Comparison of ENCODE assay signal across 12 mouse cellular contexts in the genomic region with DNA sequence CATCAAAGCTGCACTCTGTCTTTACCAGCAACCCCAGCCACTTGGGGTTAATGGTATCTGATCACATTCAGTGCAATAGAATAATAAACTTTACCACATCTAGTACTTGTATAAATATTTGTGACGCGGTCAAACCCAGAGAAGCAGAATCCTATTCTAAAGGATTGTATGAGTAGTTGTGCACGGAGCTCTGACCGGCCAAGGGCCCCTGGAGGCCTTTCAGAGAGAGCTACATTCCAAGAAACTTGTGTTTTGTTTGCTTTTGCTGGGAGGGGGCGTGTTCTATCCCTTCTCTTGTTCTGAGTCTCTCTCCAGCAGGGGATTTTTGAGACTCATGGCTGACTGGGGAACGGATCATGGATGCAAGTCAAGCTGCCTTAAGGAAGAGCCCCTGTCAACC. TPM values are rescaled to one million over a fixed set of nuclear protein-coding genes. Genes with fewer than 3 reads are reported as not detected.
A peak's percentile ranks its signal among the peaks of the same experiment; 100 is the strongest.
DNase-seq lines count a peak whose midpoint lies in the region; ATAC-seq and TF ChIP-seq lines count a peak whose summit lies in the region.
"Not testable (repeated sequence)": the region's sequence is repeated elsewhere in the genome, so short reads cannot be mapped to it uniquely, and the experiment has no call there.
"Had no signal": no experiment of that assay in that cellular context is flagged by ENCODE, and none has a peak within 500 bp of the region (broad histone marks: within the 10 kb centered on the region; RNA-seq: fewer than 3 reads in every experiment).

No protein-coding gene starts in this region.

- H3K4me2 ChIP-seq in limb, embryonic 14.5 days (replicated peaks; ENCODE audit: low read depth, low read length, severe bottlenecking); lung, embryonic 14.5 days; lung, embryonic 16.5 days (ENCODE audit: low read depth, low read length); lung, postnatal 0 days (replicated peaks; ENCODE audit: low read depth, low read length); stomach, embryonic 16.5 days (ENCODE audit: low read depth, low read length); stomach, postnatal 0 days (replicated peaks; ENCODE audit: low read depth): not testable (repeated sequence)

- not testable (repeated sequence) for DNase-seq in limb, embryonic 14.5 days (ENCODE audit: low spot score); lung, embryonic 14.5 days; lung, postnatal 0 days (ENCODE audit: low spot score); stomach, postnatal 0 days (ENCODE audit: low spot score)

- not testable (repeated sequence) for TF ChIP-seq EP300 in lung, postnatal 0 days (IDR thresholded peaks at IDR 0.05); stomach, postnatal 0 days (optimal IDR thresholded peaks at IDR 0.05)

- ATAC-seq in limb, embryonic 14.5 days (ENCODE audit: low FRiP score, low read depth), result peak; percentile 26; the same call in 1 of the 2 replicates
- peak; percentile 52; the same call in 1 of the 2 replicates for ATAC-seq in lung, embryonic 14.5 days (ENCODE audit: insufficient read depth)
- peak; percentile 66; the same call in 1 of the 2 replicates for ATAC-seq in lung, embryonic 16.5 days (ENCODE audit: low read depth)
- peak; percentile 33; the same call in 1 of the 2 replicates for ATAC-seq in lung, postnatal 0 days
- ATAC-seq in stomach, embryonic 16.5 days (ENCODE audit: insufficient read depth, low FRiP score), result peak; percentile 47; the same call in 1 of the 2 replicates
- ATAC-seq in stomach, postnatal 0 days (ENCODE audit: low FRiP score, low TSS enrichment), result peak; percentile 65

- H3K4me3 ChIP-seq in limb, embryonic 14.5 days (replicated peaks; ENCODE audit: low read length); lung, embryonic 14.5 days (ENCODE audit: low read depth, low read length); lung, embryonic 16.5 days (ENCODE audit: low read length); lung, postnatal 0 days (ENCODE audit: low read depth, low read length); stomach, embryonic 16.5 days (replicated peaks; ENCODE audit: low read length); stomach, postnatal 0 days (ENCODE audit: low read depth, low read length): not testable (repeated sequence)

- H3K4me1 ChIP-seq in limb, embryonic 14.5 days (ENCODE audit: control insufficient read depth, insufficient read depth, low read length); lung, embryonic 14.5 days (ENCODE audit: insufficient read depth); lung, embryonic 16.5 days (replicated peaks; ENCODE audit: control insufficient read depth, insufficient read depth, low read length); lung, postnatal 0 days (ENCODE audit: insufficient read depth, low read depth, low read length); stomach, embryonic 16.5 days (ENCODE audit: control insufficient read depth, insufficient read depth, low read length); stomach, postnatal 0 days (replicated peaks; ENCODE audit: control insufficient read depth, insufficient read depth): not testable (repeated sequence)

- H3K9me3 ChIP-seq in limb, embryonic 14.5 days (ENCODE audit: control insufficient read depth, low read length); lung, embryonic 14.5 days (ENCODE audit: low read depth, low read length); lung, embryonic 16.5 days (ENCODE audit: control insufficient read depth, low read length); lung, postnatal 0 days (ENCODE audit: low read length); stomach, embryonic 16.5 days (replicated peaks; ENCODE audit: control insufficient read depth, low read length); stomach, postnatal 0 days (ENCODE audit: control insufficient read depth, low read length): not testable (repeated sequence)

- TF ChIP-seq POLR2A in limb, embryonic 14.5 days (IDR thresholded peaks at IDR 0.05; ENCODE audit: borderline replicate concordance, extremely low read depth, insufficient read depth, insufficient read length), result not testable (repeated sequence)

- not testable (repeated sequence) for TF ChIP-seq CTCF in lung, embryonic 14.5 days (IDR thresholded peaks at IDR 0.05; ENCODE audit: low read depth); lung, postnatal 0 days (IDR thresholded peaks at IDR 0.05); stomach, postnatal 0 days (IDR thresholded peaks at IDR 0.05; ENCODE audit: low read depth)

- not testable (repeated sequence) for H3K27me3 ChIP-seq in limb, embryonic 14.5 days (ENCODE audit: control insufficient read depth, insufficient read depth, low read length); lung, embryonic 14.5 days (ENCODE audit: insufficient read depth, low read length); lung, embryonic 16.5 days (ENCODE audit: control insufficient read depth, insufficient read depth, low read depth, low read length); lung, postnatal 0 days (replicated peaks; ENCODE audit: insufficient read depth, low read length); stomach, embryonic 16.5 days (ENCODE audit: control insufficient read depth, insufficient read depth, low read length); stomach, postnatal 0 days (ENCODE audit: control insufficient read depth, insufficient read depth, low read length)

- H3K27ac ChIP-seq in limb, embryonic 14.5 days (replicated peaks; ENCODE audit: low read depth, low read length); lung, embryonic 14.5 days (ENCODE audit: low read depth); lung, embryonic 16.5 days (ENCODE audit: low read length); lung, postnatal 0 days (ENCODE audit: low read length); stomach, embryonic 16.5 days (ENCODE audit: low read length); stomach, postnatal 0 days (replicated peaks): not testable (repeated sequence)

- H3K36me3 ChIP-seq in limb, embryonic 14.5 days (ENCODE audit: control insufficient read depth, insufficient read depth, low read length); lung, embryonic 14.5 days (ENCODE audit: insufficient read depth); lung, embryonic 16.5 days (ENCODE audit: control insufficient read depth, insufficient read depth, low read length); lung, postnatal 0 days (ENCODE audit: insufficient read depth, low read length); stomach, embryonic 16.5 days (ENCODE audit: control insufficient read depth, insufficient read depth, low read length); stomach, postnatal 0 days (ENCODE audit: control insufficient read depth, insufficient read depth, low read length): not testable (repeated sequence)

- no CpG with 5 or more reads among the region's 6 CpGs for WGBS in limb, embryonic 14.5 days
- no CpG with 5 or more reads among the region's 6 CpGs for WGBS in lung, embryonic 14.5 days
- WGBS in lung, embryonic 16.5 days, result no CpG with 5 or more reads among the region's 6 CpGs
- WGBS in lung, postnatal 0 days, result no CpG with 5 or more reads among the region's 6 CpGs
- no CpG with 5 or more reads among the region's 6 CpGs for WGBS in stomach, embryonic 16.5 days
- WGBS in stomach, postnatal 0 days, result no CpG with 5 or more reads among the region's 6 CpGs

- H3K9ac ChIP-seq in limb, embryonic 14.5 days (ENCODE audit: low read depth, low read length, severe bottlenecking); lung, embryonic 14.5 days; lung, embryonic 16.5 days (ENCODE audit: low read length); lung, postnatal 0 days (replicated peaks; ENCODE audit: low read depth); stomach, embryonic 16.5 days (ENCODE audit: low read length); stomach, postnatal 0 days (ENCODE audit: low read length): not testable (repeated sequence)

RNA-seq across cellular contexts. Expression of gene Plac9b, which starts 7.3 kb away (rescaled TPM):
- polyA plus RNA-seq in limb, embryonic 14.5 days (2012; rRNA removed), result 17.3 and 19.9 TPM in 2 replicates
- 34.6 and 40.5 TPM in 2 replicates for polyA plus RNA-seq in limb, embryonic 14.5 days (2014; fragmentation: Nextera tagmentation; extraction: Ambion mirVana)
- 24.1 and 30.4 TPM in 2 replicates for polyA plus RNA-seq in lung, embryonic 14.5 days (2014; fragmentation: Nextera tagmentation; extraction: Ambion mirVana)
- 88.7 and 100 TPM in 2 replicates for polyA plus RNA-seq in lung, embryonic 16.5 days (2015; fragmentation: Nextera tagmentation; extraction: Ambion mirVana)
- 220 and 235 TPM in 2 replicates for polyA plus RNA-seq in lung, postnatal 0 days (2015; fragmentation: Nextera tagmentation; extraction: Ambion mirVana)
- polyA plus RNA-seq in stomach, embryonic 16.5 days (2015; fragmentation: Nextera tagmentation; extraction: Ambion mirVana), result 53.2 and 61.1 TPM in 2 replicates
- 97.2 and 127 TPM in 2 replicates for polyA plus RNA-seq in stomach, postnatal 0 days (2015; fragmentation: Nextera tagmentation; extraction: Ambion mirVana)
- polyA plus RNA-seq: activated CD4-positive, CD25-positive, alpha-beta regulatory T cell, adult 4 months; CD4-positive, CD25-positive, alpha-beta regulatory T cell, adult 4 months; G1E; Patski had no signal

RNA-seq across cellular contexts. Expression of gene Tmem254b, which starts 31.8 kb away (rescaled TPM):
- polyA plus RNA-seq in limb, embryonic 14.5 days (2012; rRNA removed), result 23.1 and 25.0 TPM in 2 replicates
- polyA plus RNA-seq in limb, embryonic 14.5 days (2014; fragmentation: Nextera tagmentation; extraction: Ambion mirVana), result 29.7 and 32.1 TPM in 2 replicates
- polyA plus RNA-seq in lung, embryonic 14.5 days (2014; fragmentation: Nextera tagmentation; extraction: Ambion mirVana), result 23.6 and 24.2 TPM in 2 replicates
- polyA plus RNA-seq in lung, embryonic 16.5 days (2015; fragmentation: Nextera tagmentation; extraction: Ambion mirVana), result 33.1 and 46.1 TPM in 2 replicates
- 40.4 and 42.0 TPM in 2 replicates for polyA plus RNA-seq in lung, postnatal 0 days (2015; fragmentation: Nextera tagmentation; extraction: Ambion mirVana)
- polyA plus RNA-seq in stomach, embryonic 16.5 days (2015; fragmentation: Nextera tagmentation; extraction: Ambion mirVana), result 51.4 and 77.4 TPM in 2 replicates
- 53.8 and 62.7 TPM in 2 replicates for polyA plus RNA-seq in stomach, postnatal 0 days (2015; fragmentation: Nextera tagmentation; extraction: Ambion mirVana)

RNA-seq across cellular contexts. Expression of gene Duxbl2, which starts 56.9 kb away (rescaled TPM):
- polyA plus RNA-seq in limb, embryonic 14.5 days (2012; rRNA removed), result not detected in 2 replicates
- polyA plus RNA-seq in limb, embryonic 14.5 days (2014; fragmentation: Nextera tagmentation; extraction: Ambion mirVana), result 0.21 and 3.2 TPM in 2 replicates
- polyA plus RNA-seq in lung, embryonic 14.5 days (2014; fragmentation: Nextera tagmentation; extraction: Ambion mirVana), result 2.9 TPM in 1 of 2 replicates, not detected in the other
- polyA plus RNA-seq in lung, embryonic 16.5 days (2015; fragmentation: Nextera tagmentation; extraction: Ambion mirVana), result 1.3 TPM in 1 of 2 replicates, not detected in the other
- 1.3 and 1.9 TPM in 2 replicates for polyA plus RNA-seq in lung, postnatal 0 days (2015; fragmentation: Nextera tagmentation; extraction: Ambion mirVana)
- polyA plus RNA-seq in stomach, embryonic 16.5 days (2015; fragmentation: Nextera tagmentation; extraction: Ambion mirVana), result 0.96 and 2.2 TPM in 2 replicates
- 0.67 TPM in 1 of 2 replicates, not detected in the other for polyA plus RNA-seq in stomach, postnatal 0 days (2015; fragmentation: Nextera tagmentation; extraction: Ambion mirVana)
- polyA plus RNA-seq: activated CD4-positive, CD25-positive, alpha-beta regulatory T cell, adult 4 months; brain, embryonic 14.5 days; C2C12; CD4-positive, CD25-positive, alpha-beta regulatory T cell, adult 4 months; G1E; Patski had no signal
